Mouse (Mus musculus) liver, postnatal 0 days (tissue): ENCODE data around the gene Got1. TPM values are rescaled to one million over a fixed set of nuclear protein-coding genes. Genes with fewer than 3 reads are reported as not detected.
"Not testable (repeated sequence)": the region's sequence is repeated elsewhere in the genome, so short reads cannot be mapped to it uniquely, and the experiment has no call there.

ENCODE experiments used
- ATAC-seq: fragments of 200-750 bp; cut with Nextera tagmentation; 2 replicates; pipeline ENCODE4 v1.8.0; 2017; ENCODE audit warnings: mild to moderate bottlenecking, moderate library complexity
- DNase-seq: peaks from one replicate; pipeline ENCODE4 v3.0.0-alpha.2; 2016
- H3K27ac ChIP-seq: fragments of 300-500 bp; sonication (generic); 2 replicates; pipeline ENCODE4 v1.5.1; 2014; ENCODE audit warnings: antibody characterized with exemption, moderate library complexity, mild to moderate bottlenecking, low read depth
- H3K27me3 ChIP-seq: fragments of 300-500 bp; sonication (generic); 2 replicates; pipeline ENCODE4 v1.6.1; 2014; ENCODE audit warnings: low read length, control low read depth, mixed read lengths; ENCODE audit not compliant: insufficient read depth
- H3K36me3 ChIP-seq: fragments of 300-500 bp; sonication (generic); replicated peaks from 2 replicates; pipeline ENCODE4 v1.6.1; 2014; ENCODE audit warnings: mild to moderate bottlenecking, control low read depth, low read length, moderate library complexity, mixed read lengths; ENCODE audit not compliant: insufficient read depth
- H3K4me1 ChIP-seq: fragments of 300-500 bp; sonication (generic); 2 replicates; pipeline ENCODE4 v1.6.1; 2014; ENCODE audit warnings: antibody characterized with exemption, mild to moderate bottlenecking, control low read depth; ENCODE audit not compliant: insufficient read depth
- H3K4me2 ChIP-seq: fragments of 300-500 bp; sonication (generic); 2 replicates; pipeline ENCODE4 v1.6.1; 2014; ENCODE audit warnings: low read depth, mild to moderate bottlenecking, low read length, moderate library complexity, mixed read lengths
- H3K4me3 ChIP-seq: fragments of 300-500 bp; sonication (generic); 2 replicates; pipeline ENCODE4 v1.5.1; 2014; ENCODE audit warnings: low read depth, low read length
- H3K9ac ChIP-seq: fragments of 300-500 bp; sonication (generic); replicated peaks from 2 replicates; pipeline ENCODE4 v1.6.1; 2014; ENCODE audit warnings: mild to moderate bottlenecking, moderate library complexity
- H3K9me3 ChIP-seq: fragments of 300-500 bp; sonication (generic); 2 replicates; pipeline ENCODE4 v1.6.1; 2016; ENCODE audit warnings: mild to moderate bottlenecking, control low read depth, low read length, mixed read lengths
- CTCF ChIP-seq: sonication (generic); IDR thresholded peaks from 2 replicates; pipeline ENCODE4 v1.5.1; 2016; ENCODE audit warnings: antibody characterized with exemption, low read depth
- EP300 ChIP-seq: IDR thresholded peaks from 2 replicates; pipeline ENCODE4 v1.6.1; 2016; ENCODE audit warnings: antibody characterized with exemption, low read depth, mild to moderate bottlenecking
- WGBS: fragments of 180-500 bp; shearing (Covaris S2); extraction: QIAGEN DNeasy Blood & Tissue Kit; methylation state at CpG from one replicate; pipeline ENCODE4 v1.1.7; 2014; ENCODE audit not compliant: insufficient replicate concordance; 5-methylcytosine and 5-hydroxymethylcytosine counted together
- polyA plus RNA-seq: library from polyadenylated mRNA; unstranded; fragments of >200 nt; fragmentation: Nextera tagmentation; extraction: Ambion mirVana; gene quantifications from 2 replicates; pipeline ENCODE4 v1.2.1, GENCODE M21; 2015

The Got1 gene
- polyA plus RNA-seq, 1 experiment from 2014 or later: 127 TPM

DNA sequence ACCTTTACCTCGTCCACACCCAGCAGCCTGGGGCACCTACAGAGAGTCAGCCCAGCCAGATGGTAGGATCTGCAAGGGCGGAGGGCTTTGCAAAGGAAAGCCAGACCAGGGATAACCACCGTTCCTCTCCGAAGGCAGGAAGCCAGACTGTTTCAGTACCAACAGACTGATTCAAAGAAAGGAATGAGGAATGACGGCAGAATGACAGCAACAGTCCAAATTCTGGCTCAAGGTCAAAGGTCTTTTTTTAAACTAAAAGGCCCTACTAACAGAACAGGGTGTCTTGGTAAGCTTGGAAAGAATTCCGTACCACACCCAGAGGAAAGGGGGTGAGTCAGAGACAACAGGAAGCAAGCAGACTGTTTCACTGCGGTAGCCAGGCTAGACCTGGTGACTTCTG lies 25.5 kb downstream of the Got1 start:
- Histone ChIP-seq H3K4me3 (no peak overlapping the region), H3K9ac (no peak overlapping the region), H3K9me3 (no peaks in the 10 kb centered on the region), H3K4me1 (peaks cover 7% of the 10 kb centered on the region), H3K27me3 (0 out of 2 replicates have a peak, but pooled peaks cover 5% of the 10 kb centered on the region), H3K36me3 (peaks cover 44% of the 10 kb centered on the region), H3K4me2 (no peak overlapping the region), H3K27ac (no peak overlapping the region)
- DNase-seq (no peak), ATAC-seq (peak; percentile 30)
- WGBS: 81% methylated on average over 7 of the region's 7 CpGs
- no peak for TF ChIP-seq EP300
- no peak for TF ChIP-seq CTCF

DNA sequence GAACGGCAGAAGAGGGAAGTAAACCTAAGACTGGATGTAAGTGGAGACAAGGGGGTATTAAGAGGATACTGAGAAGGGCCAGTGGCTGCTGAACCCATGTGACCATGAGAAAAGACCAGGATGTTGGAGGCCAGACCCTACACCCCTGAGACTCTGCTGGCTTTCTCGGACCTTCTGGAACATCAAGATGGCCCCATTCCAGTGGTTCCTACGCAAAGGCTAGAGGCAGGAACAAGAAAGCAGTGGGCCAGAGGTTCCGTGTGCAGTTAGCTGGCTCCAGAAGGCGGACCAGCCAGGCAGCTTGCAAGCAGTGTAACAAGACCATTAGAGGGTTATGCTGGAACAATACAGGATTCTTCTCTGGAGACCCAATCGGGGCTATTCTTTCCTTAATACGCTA lies 27.0 kb downstream of the Got1 start:
- ATAC-seq (peak; percentile 13), DNase-seq (no peak)
- no peak overlapping the region for H3K9ac ChIP-seq
- H3K27me3 ChIP-seq: 0 out of 2 replicates have a peak, but pooled peaks cover 5% of the 10 kb centered on the region
- no peaks in the 10 kb centered on the region for H3K9me3 ChIP-seq
- peaks cover 7% of the 10 kb centered on the region for H3K4me1 ChIP-seq
- WGBS: 78% methylated on average over 7 of the region's 7 CpGs
- H3K27ac ChIP-seq: no peak overlapping the region
- H3K4me2 ChIP-seq: no peak overlapping the region
- no peak for TF ChIP-seq CTCF
- no peak for TF ChIP-seq EP300
- peaks cover 32% of the 10 kb centered on the region for H3K36me3 ChIP-seq
- H3K4me3 ChIP-seq: no peak overlapping the region

- peak overlapping the region; percentile 54 for H3K4me2 ChIP-seq
- 21% methylated on average over 5 of the region's 5 CpGs for WGBS
- no peak overlapping the region for H3K9ac ChIP-seq
These were observed 28.6 kb downstream of the Got1 start for GRCm38 (mm10) chr19:43495846-43496245.

GRCm38 (mm10) chr19:43494914-43495313 lies 29.5 kb downstream of the Got1 start:
- Histone ChIP-seq H3K36me3 (peaks cover 11% of the 10 kb centered on the region), H3K9me3 (no peaks in the 10 kb centered on the region), H3K4me3 (no peak overlapping the region), H3K27ac (0 out of 2 replicates have a peak overlapping the region, but pooled peaks have one; percentile 32), H3K4me1 (peaks cover 7% of the 10 kb centered on the region), H3K9ac (no peak overlapping the region), H3K4me2 (peak overlapping the region; percentile 54), H3K27me3 (0 out of 2 replicates have a peak, but pooled peaks cover 5% of the 10 kb centered on the region)
- peak; percentile 13; the same call in 1 of the 2 replicates for ATAC-seq
- no peak for DNase-seq
- TF ChIP-seq CTCF (no peak), EP300 (no peak)
- WGBS: 11% methylated on average over 14 of the region's 14 CpGs

More at GRCm38 (mm10) chr19:43495846-43496245, 28.6 kb downstream of the Got1 start:
- Histone ChIP-seq H3K9me3 (no peaks in the 10 kb centered on the region), H3K36me3 (peaks cover 20% of the 10 kb centered on the region), H3K27me3 (0 out of 2 replicates have a peak, but pooled peaks cover 5% of the 10 kb centered on the region), H3K4me3 (no peak overlapping the region), H3K27ac (0 out of 2 replicates have a peak overlapping the region, but pooled peaks have one; percentile 8), H3K4me1 (peaks cover 7% of the 10 kb centered on the region)
- ATAC-seq (0 out of 2 replicates have a peak, but pooled peaks have one; percentile 2), DNase-seq (peak; percentile 56)
- TF ChIP-seq EP300 (no peak), CTCF (peak; percentile 93)

DNA sequence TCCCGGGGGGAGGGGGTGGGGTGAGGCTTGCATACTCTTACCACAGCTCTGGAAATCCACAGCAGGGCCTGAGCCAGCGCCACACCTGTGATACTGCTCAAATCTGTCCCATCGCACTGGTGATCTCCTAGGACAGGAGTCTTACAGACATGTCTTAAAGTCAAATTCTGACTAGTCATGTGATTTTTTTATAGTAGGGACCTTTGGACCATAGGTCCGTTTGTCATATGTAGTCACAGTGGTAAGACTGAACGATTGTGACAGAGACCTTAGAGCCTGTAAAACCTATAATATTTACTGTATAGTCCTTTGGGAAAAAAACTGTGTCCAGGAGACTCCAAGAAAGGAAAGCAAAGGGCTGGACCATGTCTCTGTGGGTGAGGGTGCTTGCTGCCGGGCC lies 30.5 kb downstream of the Got1 start:
- no peak overlapping the region for H3K27ac ChIP-seq
- no peak for ATAC-seq
- H3K9me3 ChIP-seq: no peaks in the 10 kb centered on the region
- H3K27me3 ChIP-seq: 0 out of 2 replicates have a peak, but pooled peaks cover 5% of the 10 kb centered on the region
- TF ChIP-seq EP300 (no peak), CTCF (no peak)
- peaks cover 7% of the 10 kb centered on the region for H3K4me1 ChIP-seq
- DNase-seq: no peak
- 74% methylated on average over 6 of the region's 6 CpGs for WGBS
- H3K4me3 ChIP-seq: no peak overlapping the region
- no peak overlapping the region for H3K4me2 ChIP-seq
- H3K9ac ChIP-seq: no peak overlapping the region
- 0 out of 2 replicates have a peak, but pooled peaks cover 2% of the 10 kb centered on the region for H3K36me3 ChIP-seq

- WGBS: 71% methylated on average over 1 of the region's 1 CpGs
- H3K36me3 ChIP-seq, H3K4me1 ChIP-seq, H3K9me3 ChIP-seq, H3K27ac ChIP-seq, H3K4me3 ChIP-seq, ATAC-seq, H3K27me3 ChIP-seq, DNase-seq, H3K4me2 ChIP-seq, H3K9ac ChIP-seq: not testable (repeated sequence)
These were observed 31.1 kb downstream of the Got1 start for GRCm38 (mm10) chr19:43493316-43493715.
